Mouse (Mus musculus): ENCODE measurements at regions not wholly inside any gene's neighbourhood (a gene's known extent, or its start where the extent isn't known, plus 50 kb on each side); places are given as distances from the start of the nearest gene placed in this dataset.

GRCm38 (mm10) chr16:13041356-13041755 lies 68.1 kb upstream of the Ercc4 start:
- no peak for TF ChIP-seq CTCF (IDR thresholded peaks at IDR 0.05; ENCODE audit: insufficient read depth, low read length)
- TF ChIP-seq POLR2A (IDR thresholded peaks at IDR 0.05; ENCODE audit: borderline replicate concordance, extremely low read depth, low read depth, low read length) = no peak

Data from lung, adult 2 months (tissue).